Mouse (Mus musculus): ENCODE data around the gene Afdn.
A peak's percentile ranks its signal among the peaks of the same experiment; 100 is the strongest.
"Not testable (repeated sequence)": the region's sequence is repeated elsewhere in the genome, so short reads cannot be mapped to it uniquely, and the experiment has no call there.

The Afdn gene

DNA sequence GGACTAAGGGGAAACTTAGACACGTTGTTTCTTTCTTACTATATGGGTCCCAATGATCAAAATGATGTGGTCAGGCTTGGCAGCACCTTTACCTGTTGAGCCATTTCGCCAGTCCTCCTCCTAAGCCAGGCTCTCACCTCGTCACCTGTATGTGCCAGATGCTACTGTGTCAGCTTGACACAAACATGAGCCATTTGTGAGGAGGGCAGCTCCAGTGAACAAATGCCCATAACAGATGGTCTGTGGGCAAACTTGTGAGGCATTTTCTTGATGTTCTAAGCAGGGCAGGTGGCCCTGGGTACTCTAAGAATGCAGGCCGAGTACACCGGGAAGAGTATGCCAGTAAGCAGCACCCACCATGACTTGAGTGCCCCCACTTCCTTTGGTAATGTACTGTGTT, 21.6 kb downstream of the Afdn start:
- DNase-seq, result no peak

DNA sequence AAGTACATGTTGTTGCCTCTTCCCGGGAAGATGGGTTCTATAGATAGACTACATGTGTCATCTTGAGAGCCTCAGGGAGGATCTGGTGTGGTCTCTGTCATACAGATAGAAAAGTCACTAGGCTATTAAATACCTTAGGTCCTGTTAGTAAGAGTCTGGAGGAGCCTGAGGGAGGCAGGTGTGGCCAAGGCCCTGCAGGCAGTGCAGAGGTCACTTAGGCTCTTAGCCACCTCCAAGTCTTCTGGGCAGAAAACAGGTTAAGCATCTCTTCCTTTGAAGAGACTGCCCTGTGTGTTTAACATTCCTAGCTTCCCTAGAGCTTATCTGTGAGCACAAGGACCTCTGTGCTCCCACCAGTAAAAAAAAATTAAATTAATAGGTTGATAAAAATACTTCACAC, 23.1 kb downstream of the Afdn start:
- DNase-seq, result no peak

DNA sequence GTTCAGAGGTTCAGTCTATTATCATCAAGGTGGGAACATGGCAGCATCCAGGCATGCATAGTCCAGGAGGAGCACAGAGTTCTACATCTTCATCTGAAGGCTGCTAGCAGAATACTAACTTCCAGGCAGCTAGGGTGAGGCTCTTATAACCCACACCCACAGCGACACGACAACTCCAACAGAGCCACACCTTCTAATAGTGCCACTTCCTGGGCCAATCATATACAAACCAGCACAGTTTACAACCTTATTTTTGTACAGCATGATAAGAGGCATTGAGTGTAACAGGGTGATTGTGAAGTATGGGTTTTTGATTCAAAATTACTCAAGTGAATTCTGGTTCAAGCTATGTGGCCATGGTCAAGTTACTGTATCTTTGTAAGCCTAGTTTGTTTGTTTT, 29.7 kb downstream of the Afdn start:
- not testable (repeated sequence) for DNase-seq

DNA sequence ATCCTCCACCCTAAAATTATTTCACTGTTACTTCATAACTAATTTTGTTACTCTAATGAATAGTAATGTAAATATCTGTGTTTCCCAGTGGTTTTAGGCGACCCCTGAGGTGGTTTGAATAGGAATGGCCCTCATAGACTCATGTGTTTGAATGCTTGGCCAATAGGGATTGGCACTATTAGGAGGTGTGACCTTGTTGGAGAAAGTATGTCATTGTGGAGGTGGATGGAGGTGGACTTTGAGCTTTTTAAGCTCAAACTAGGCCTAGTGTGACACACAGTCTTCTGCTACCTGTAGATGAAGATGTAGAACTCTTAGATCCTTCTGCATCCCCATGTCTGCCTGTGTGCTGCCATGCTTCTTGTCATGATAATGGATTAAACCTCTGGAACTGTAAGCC, 37.4 kb downstream of the Afdn start:
- DNase-seq, result no peak

GRCm38 (mm10) chr17:13802836-13803408, 42.6 kb downstream of the Afdn start:
- DNase-seq, result no peak

DNA sequence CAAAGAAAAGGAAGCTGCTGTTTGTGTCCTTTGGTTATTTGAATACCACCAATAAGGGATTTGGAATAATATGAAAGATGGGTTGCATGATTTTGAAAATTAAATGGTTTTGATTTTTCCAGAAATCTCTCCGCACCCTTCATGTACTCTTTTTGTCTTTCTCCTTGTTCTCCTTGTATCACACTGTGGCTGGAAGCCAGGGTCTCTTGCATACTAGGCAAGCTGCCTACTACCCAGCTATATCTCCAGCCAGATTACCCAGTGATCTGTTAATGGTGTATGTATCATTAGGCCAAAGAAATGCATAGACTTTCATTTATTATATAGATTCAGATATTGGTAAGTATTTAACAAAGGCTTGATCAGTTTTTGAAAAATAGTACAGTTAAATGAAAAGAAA, 45.7 kb downstream of the Afdn start:
- no peak for DNase-seq

DNA sequence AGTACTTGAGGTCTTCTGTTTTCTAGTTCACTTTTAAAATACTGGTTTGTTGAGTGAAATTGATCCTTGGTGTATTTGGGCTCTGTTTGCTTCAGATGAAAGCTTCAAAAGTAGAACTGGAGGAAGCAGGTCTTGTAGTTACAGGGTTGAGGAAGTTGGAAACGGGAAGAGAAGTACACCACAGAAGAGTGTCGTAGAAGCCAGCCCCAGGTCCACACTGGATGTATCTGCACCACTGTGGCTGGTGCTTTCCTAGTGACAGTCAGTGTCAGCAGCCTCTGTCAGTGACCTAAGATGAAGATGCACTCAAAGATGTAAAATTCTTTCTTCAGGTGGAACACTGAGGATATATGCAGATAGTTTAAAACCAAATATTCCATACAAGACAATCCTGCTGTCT, 57.5 kb downstream of the Afdn start:
- no peak for DNase-seq

DNA sequence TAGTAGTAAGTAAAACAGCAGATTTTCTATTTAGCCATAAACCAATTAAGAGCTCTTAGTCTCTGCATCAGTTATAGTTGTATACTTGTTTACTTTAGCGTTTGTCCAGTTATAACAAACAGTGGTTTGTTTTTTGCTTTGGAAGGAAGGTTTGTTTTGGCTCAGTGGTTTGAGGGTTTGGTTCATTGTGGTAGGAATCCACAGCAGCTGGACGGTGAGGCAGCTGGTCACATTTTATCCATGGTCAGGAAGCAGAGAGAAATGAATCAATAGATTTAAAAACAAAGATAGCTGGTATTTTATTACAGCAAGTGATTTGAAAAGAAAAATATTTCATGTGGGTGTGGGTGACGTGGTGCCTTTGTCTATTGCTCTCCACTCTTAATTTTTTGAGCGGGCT, 59.0 kb downstream of the Afdn start:
- DNase-seq, result no peak

- no peak for DNase-seq
Measured at GRCm38 (mm10) chr17:13820676-13821075, 60.3 kb downstream of the Afdn start.

DNA sequence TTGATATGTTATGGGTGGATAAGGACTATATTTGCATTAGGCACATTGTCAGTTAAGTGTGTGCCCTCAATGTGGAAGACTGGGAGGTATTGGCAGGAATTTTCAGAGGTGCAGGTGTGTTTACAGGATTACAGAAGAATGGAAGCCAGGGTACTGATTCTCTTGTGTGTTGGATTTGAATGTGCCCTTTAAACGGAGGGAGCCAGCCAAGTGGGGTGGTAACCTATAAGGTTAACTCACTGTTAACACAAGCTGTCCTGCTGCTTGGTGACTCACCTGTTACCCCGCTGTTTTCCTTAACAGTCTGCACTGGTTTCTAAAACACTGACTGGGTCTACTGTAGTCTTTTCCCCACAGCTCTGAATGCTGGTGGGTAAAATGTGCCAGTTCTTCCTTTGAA, 65.1 kb downstream of the Afdn start:
- DNase-seq, result no peak

DNA sequence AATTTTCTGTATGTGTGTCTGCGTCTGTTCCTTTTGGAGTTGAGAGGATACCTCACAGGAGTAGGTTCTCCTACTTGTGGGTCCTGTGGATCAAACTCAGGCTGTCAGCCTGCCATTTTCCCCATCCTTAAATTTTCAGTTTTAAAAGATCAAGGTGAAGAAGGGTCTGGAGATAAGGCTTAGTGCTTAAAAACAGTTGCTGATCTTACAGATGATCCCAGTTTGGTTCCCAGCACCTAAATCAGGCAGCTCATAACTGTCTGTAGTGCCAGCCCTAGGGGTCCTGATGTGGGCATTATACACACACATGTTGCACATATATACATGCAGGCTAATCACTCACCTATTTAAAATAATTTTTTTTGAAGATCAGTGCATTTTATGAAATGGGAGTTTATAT, 69.9 kb downstream of the Afdn start:
- no peak for DNase-seq

- no peak for DNase-seq
Measured at GRCm38 (mm10) chr17:13830636-13831341, 70.5 kb downstream of the Afdn start.

GRCm38 (mm10) chr17:13835876-13836275, 75.5 kb downstream of the Afdn start:
- peak; percentile 12 for DNase-seq

GRCm38 (mm10) chr17:13850175-13850574, 89.8 kb downstream of the Afdn start:
- no peak for DNase-seq

- not testable (repeated sequence) for DNase-seq
Measured at GRCm38 (mm10) chr17:13853883-13854282, 93.5 kb downstream of the Afdn start.

- no peak for DNase-seq
Measured at GRCm38 (mm10) chr17:13855396-13855795, 95.1 kb downstream of the Afdn start.

- DNase-seq, result no peak
Measured at GRCm38 (mm10) chr17:13856429-13857090, 96.2 kb downstream of the Afdn start.

DNA sequence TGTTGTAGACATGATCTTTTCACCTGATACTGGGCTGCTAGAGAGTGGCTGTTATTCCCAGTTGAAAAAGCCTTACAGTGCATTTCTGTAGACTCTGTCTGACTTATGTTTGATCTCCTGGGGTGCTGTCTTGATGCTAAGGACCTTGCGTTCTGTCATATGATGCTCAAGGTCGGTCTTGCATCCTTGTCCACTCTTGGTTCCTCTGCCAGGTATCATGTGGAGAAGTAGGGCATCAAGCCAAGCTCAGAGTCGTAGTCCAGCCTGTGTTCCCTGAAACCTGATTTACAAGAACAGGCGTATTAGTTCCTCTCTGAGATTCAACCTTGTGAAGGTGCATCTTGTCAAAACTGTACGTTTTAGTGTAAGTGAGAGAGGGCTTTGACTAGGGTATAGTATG, 105.0 kb downstream of the Afdn start:
- DNase-seq, result no peak

GRCm38 (mm10) chr17:13866951-13867351, 106.6 kb downstream of the Afdn start:
- no peak for DNase-seq

DNA sequence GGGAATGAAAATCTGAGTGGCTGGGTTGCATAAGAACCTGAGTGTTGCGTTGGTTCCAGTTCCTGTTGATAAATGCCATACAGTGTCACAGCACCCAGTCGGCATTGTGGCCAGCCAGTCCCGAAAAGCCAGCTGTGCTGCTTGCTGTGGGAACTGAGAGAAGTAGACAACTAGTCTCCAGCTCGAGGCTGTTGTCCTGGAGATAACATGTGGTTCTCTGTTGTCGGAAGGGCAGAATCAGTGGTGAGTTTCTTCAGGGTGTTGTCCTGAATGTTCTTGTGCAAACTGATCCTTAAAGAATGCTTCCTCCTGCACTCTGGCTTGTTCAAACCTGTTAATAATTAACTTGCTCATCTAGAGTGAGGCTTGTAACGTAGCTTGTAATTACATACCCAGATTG, 107.1 kb downstream of the Afdn start:
- DNase-seq, result no peak

GRCm38 (mm10) chr17:13870236-13870635, 109.9 kb downstream of the Afdn start:
- no peak for DNase-seq

GRCm38 (mm10) chr17:13874245-13874644, 113.9 kb downstream of the Afdn start:
- DNase-seq, result no peak

GRCm38 (mm10) chr17:13877460-13877859, 117.1 kb downstream of the Afdn start:
- no peak for DNase-seq

- DNase-seq, result no peak
Measured at GRCm38 (mm10) chr17:13879731-13880130, 119.4 kb downstream of the Afdn start.

GRCm38 (mm10) chr17:13883540-13883939, 123.2 kb downstream of the Afdn start:
- no peak for DNase-seq
